Mouse (Mus musculus) thymus, adult 2 months (tissue): ENCODE measurements around the gene Agfg1. TPM values are rescaled to one million over a fixed set of nuclear protein-coding genes. Genes with fewer than 3 reads are reported as not detected.
"Not testable (repeated sequence)": the region's sequence is repeated elsewhere in the genome, so short reads cannot be mapped to it uniquely, and the experiment has no call there.

Source experiments
- DNase-seq: peaks from one replicate; pipeline ENCODE4 v3.0.0; 2021
- H3K27ac ChIP-seq: fragments of 200-500 bp; 2 replicates; pipeline ENCODE4 v1.5.1; 2012; ENCODE audit warnings: low read length, control low read depth; ENCODE audit not compliant: control insufficient read depth, insufficient read depth
- H3K27me3 ChIP-seq: fragments of 200-500 bp; 2 replicates; pipeline ENCODE4 v1.6.1; 2012; ENCODE audit warnings: mild to moderate bottlenecking, low read length, moderate library complexity, mixed read lengths; ENCODE audit not compliant: control insufficient read depth, insufficient read depth
- H3K36me3 ChIP-seq: fragments of 200-500 bp; 2 replicates; pipeline ENCODE4 v1.6.1; 2012; ENCODE audit warnings: mild to moderate bottlenecking, low read length, moderate library complexity; ENCODE audit not compliant: control insufficient read depth, insufficient read depth
- H3K4me1 ChIP-seq: fragments of 200-500 bp; replicated peaks from 2 replicates; pipeline ENCODE4 v1.6.1; 2012; ENCODE audit warnings: low read length; ENCODE audit not compliant: control insufficient read depth, insufficient read depth
- H3K4me3 ChIP-seq: fragments of 200-500 bp; 2 replicates; pipeline ENCODE4 v1.5.1; 2012; ENCODE audit warnings: mild to moderate bottlenecking, low read length, control low read depth, moderate library complexity; ENCODE audit not compliant: control insufficient read depth, insufficient read depth
- CTCF ChIP-seq: fragments of 200-500 bp; IDR thresholded peaks from 2 replicates; pipeline ENCODE4 v1.5.1; 2012; ENCODE audit warnings: mild to moderate bottlenecking, control low read depth, low read length, moderate library complexity, borderline replicate concordance; ENCODE audit not compliant: control insufficient read depth, poor library complexity, insufficient read depth; ENCODE audit errors: extremely low read depth
- POLR2A ChIP-seq: fragments of 200-500 bp; IDR thresholded peaks from 2 replicates; pipeline ENCODE4 v1.6.1; 2012; ENCODE audit warnings: mild to moderate bottlenecking, low read length, control low read depth, moderate library complexity; ENCODE audit not compliant: control insufficient read depth, poor library complexity, insufficient read depth; ENCODE audit errors: extremely low read depth
- WGBS: fragments of 180-500 bp; shearing (Covaris S2); methylation state at CpG from one replicate; pipeline ENCODE4 v1.1.7; 2018; 5-methylcytosine and 5-hydroxymethylcytosine counted together
- polyA plus RNA-seq: library from polyadenylated mRNA; depleted of rRNA; stranded (reverse); fragments of >200 nt; gene quantifications from 2 replicates; pipeline ENCODE4 v1.2.3, GENCODE M21; 2012; rRNA removed

The Agfg1 gene
- polyA plus RNA-seq, 1 experiment, result 75.4 TPM

- H3K4me1 ChIP-seq, result no peaks in the 10 kb centered on the region
- 78% methylated on average over 6 of the region's 6 CpGs for WGBS
- DNase-seq, result no peak
Observed at GRCm38 (mm10) chr1:82924650-82925049, 85.4 kb downstream of the Agfg1 start, which contains the start of gene A030014E15Rik. A030014E15Rik (plus strand) TSS chr1:82924917.

GRCm38 (mm10) chr1:82930558-82930957 lies 91.3 kb downstream of the Agfg1 start:
- DNase-seq, H3K4me1 ChIP-seq, H3K4me3 ChIP-seq, H3K36me3 ChIP-seq, H3K27ac ChIP-seq, H3K27me3 ChIP-seq: not testable (repeated sequence)
- WGBS, result 94% methylated on average over 2 of the region's 3 CpGs

More at GRCm38 (mm10) chr1:82924650-82925049, 85.4 kb downstream of the Agfg1 start, which contains the start of gene A030014E15Rik:
- H3K27me3 ChIP-seq, result no peaks in the 10 kb centered on the region
- no peak within 1 kb of the TSS for H3K27ac ChIP-seq
- no peak within 1 kb of the TSS for H3K4me3 ChIP-seq
- no peaks in the 10 kb centered on the region for H3K36me3 ChIP-seq
- TF ChIP-seq CTCF, result no peak
- no peak for TF ChIP-seq POLR2A

- not testable (repeated sequence) for H3K27ac ChIP-seq, H3K36me3 ChIP-seq, H3K4me3 ChIP-seq, H3K4me1 ChIP-seq, DNase-seq, H3K27me3 ChIP-seq
- WGBS, result no CpG with 5 or more reads among the region's 6 CpGs
Observed at GRCm38 (mm10) chr1:82931326-82931725, 92.0 kb downstream of the Agfg1 start, which contains the start of gene Gm6217. Gm6217 (minus strand) TSS chr1:82931399.

GRCm38 (mm10) chr1:82938666-82939065 lies 99.4 kb downstream of the Agfg1 start:
- no peak overlapping the region for H3K4me3 ChIP-seq
- H3K27ac ChIP-seq, result no peak overlapping the region
- H3K4me1 ChIP-seq, result no peaks in the 10 kb centered on the region
- WGBS, result 96% methylated on average over 5 of the region's 5 CpGs
- no peak for DNase-seq
- no peaks in the 10 kb centered on the region for H3K36me3 ChIP-seq
- no peaks in the 10 kb centered on the region for H3K27me3 ChIP-seq
- no peak for TF ChIP-seq POLR2A
- no peak for TF ChIP-seq CTCF

- 68% methylated on average over 1 of the region's 2 CpGs for WGBS
- H3K4me3 ChIP-seq, DNase-seq, H3K4me1 ChIP-seq, H3K36me3 ChIP-seq, H3K27me3 ChIP-seq, H3K27ac ChIP-seq: not testable (repeated sequence)
Observed at GRCm38 (mm10) chr1:82942505-82942904, 103.2 kb downstream of the Agfg1 start.

- not testable (repeated sequence) for H3K27me3 ChIP-seq, H3K4me3 ChIP-seq, H3K36me3 ChIP-seq, H3K4me1 ChIP-seq, H3K27ac ChIP-seq, DNase-seq
- no CpG with 5 or more reads among the region's 6 CpGs for WGBS
Observed at GRCm38 (mm10) chr1:82943295-82943694, 104.0 kb downstream of the Agfg1 start, which contains the start of gene A030003K21Rik. A030003K21Rik (minus strand) TSS chr1:82943388.

- not testable (repeated sequence) for H3K4me1 ChIP-seq, H3K4me3 ChIP-seq, DNase-seq, H3K27me3 ChIP-seq, H3K27ac ChIP-seq, H3K36me3 ChIP-seq
- WGBS, result 93% methylated on average over 2 of the region's 2 CpGs
Observed at GRCm38 (mm10) chr1:82946029-82946428, 106.7 kb downstream of the Agfg1 start.

GRCm38 (mm10) chr1:82948601-82949000 lies 109.3 kb downstream of the Agfg1 start:
- no peaks in the 10 kb centered on the region for H3K27me3 ChIP-seq
- no peak for TF ChIP-seq CTCF
- TF ChIP-seq POLR2A, result no peak
- no peak overlapping the region for H3K27ac ChIP-seq
- DNase-seq, result no peak
- WGBS, result 90% methylated on average over 2 of the region's 2 CpGs
- H3K4me3 ChIP-seq, result no peak overlapping the region
- H3K36me3 ChIP-seq, result no peaks in the 10 kb centered on the region
- no peaks in the 10 kb centered on the region for H3K4me1 ChIP-seq

Other genes starting within 250 kb of the Agfg1 start
- 51.4 and 56.5 TPM in 2 replicates for gene Mff, start 114.6 kb upstream of the Agfg1 start, polyA plus RNA-seq
- 0.24 and 0.32 TPM in 2 replicates for gene Tm4sf20, start 71.0 kb upstream of the Agfg1 start, polyA plus RNA-seq
- not detected in 2 replicates for gene Gm47791, start 68.2 kb upstream of the Agfg1 start, polyA plus RNA-seq
- gene A030005L19Rik, start 73.8 kb downstream of the Agfg1 start, polyA plus RNA-seq, result 0.98 and 1.0 TPM in 2 replicates
- not detected in 2 replicates for gene A030014E15Rik, start 85.4 kb downstream of the Agfg1 start, polyA plus RNA-seq
- gene Gm6217, start 91.9 kb downstream of the Agfg1 start, polyA plus RNA-seq, result not detected in 2 replicates
- gene A030003K21Rik, start 103.9 kb downstream of the Agfg1 start, polyA plus RNA-seq, result not detected in 2 replicates
- gene Gm7544, start 116.5 kb downstream of the Agfg1 start, polyA plus RNA-seq, result not detected in 2 replicates
- gene Gm47955, start 120.8 kb downstream of the Agfg1 start, polyA plus RNA-seq, result not detected in 2 replicates
- gene Gm47959, start 161.1 kb downstream of the Agfg1 start, polyA plus RNA-seq, result not detected in 2 replicates
- 0.06 and 0.07 TPM in 2 replicates for gene Slc19a3, start 199.0 kb downstream of the Agfg1 start, polyA plus RNA-seq
- not detected in 2 replicates for gene Krtap28-10, start 203.0 kb downstream of the Agfg1 start, polyA plus RNA-seq
- not detected in 2 replicates for gene Gm47969, start 205.4 kb downstream of the Agfg1 start, polyA plus RNA-seq
- gene A030005K14Rik, start 219.9 kb downstream of the Agfg1 start, polyA plus RNA-seq, result not detected in 2 replicates
- not detected in 2 replicates for gene Krtap28-13, start 221.4 kb downstream of the Agfg1 start, polyA plus RNA-seq